Mouse (Mus musculus) hindbrain, postnatal 0 days (tissue): ENCODE data around the gene S100z. TPM values are rescaled to one million over a fixed set of nuclear protein-coding genes. Genes with fewer than 3 reads are reported as not detected.

Source experiments
- ATAC-seq: fragments of 200-750 bp; cut with Nextera tagmentation; 2 replicates; pipeline ENCODE4 v1.8.0; 2017; ENCODE audit warnings: mild to moderate bottlenecking, moderate TSS enrichment, moderate library complexity
- DNase-seq: peaks from one replicate; pipeline ENCODE4 v3.0.0-alpha.2; 2015; ENCODE audit warnings: low spot score
- H3K27ac ChIP-seq: fragments of 300-500 bp; sonication (generic); 2 replicates; pipeline ENCODE4 v1.5.1; 2014; ENCODE audit warnings: mild to moderate bottlenecking
- H3K27me3 ChIP-seq: fragments of 300-500 bp; sonication (generic); 2 replicates; pipeline ENCODE4 v1.6.1; 2014; ENCODE audit warnings: low read length, mixed read lengths; ENCODE audit not compliant: insufficient read depth
- H3K36me3 ChIP-seq: fragments of 300-500 bp; sonication (generic); 2 replicates; pipeline ENCODE4 v1.6.1; 2014; ENCODE audit warnings: low read length, mixed read lengths; ENCODE audit not compliant: insufficient read depth
- H3K4me1 ChIP-seq: fragments of 300-500 bp; sonication (generic); 2 replicates; pipeline ENCODE4 v1.6.1; 2014; ENCODE audit warnings: antibody characterized with exemption, low read length, mixed read lengths; ENCODE audit not compliant: insufficient read depth
- H3K4me2 ChIP-seq: fragments of 300-500 bp; sonication (generic); 2 replicates; pipeline ENCODE4 v1.6.1; 2014; ENCODE audit warnings: low read depth, mild to moderate bottlenecking, low read length, moderate library complexity, mixed read lengths
- H3K4me3 ChIP-seq: fragments of 300-500 bp; sonication (generic); 2 replicates; pipeline ENCODE4 v1.5.1; 2014; ENCODE audit warnings: low read length
- H3K9ac ChIP-seq: fragments of 300-500 bp; sonication (generic); replicated peaks from 2 replicates; pipeline ENCODE4 v1.6.1; 2014; ENCODE audit warnings: mild to moderate bottlenecking, low read length, moderate library complexity, mixed read lengths
- H3K9me3 ChIP-seq: fragments of 300-500 bp; sonication (generic); 2 replicates; pipeline ENCODE4 v1.6.1; 2016; ENCODE audit warnings: low read length, mixed read lengths
- CTCF ChIP-seq: IDR thresholded peaks from 2 replicates; pipeline ENCODE4 v1.5.1; 2016; ENCODE audit warnings: antibody characterized with exemption, control low read depth, low read depth
- WGBS: fragments of 180-500 bp; shearing (Covaris S2); extraction: QIAGEN DNeasy Blood & Tissue Kit; methylation state at CpG from one replicate; pipeline ENCODE4 v1.1.7; 2014; 5-methylcytosine and 5-hydroxymethylcytosine counted together
- polyA plus RNA-seq: library from polyadenylated mRNA; unstranded; fragments of >200 nt; fragmentation: Nextera tagmentation; extraction: Ambion mirVana; gene quantifications from 2 replicates; pipeline ENCODE4 v1.2.1, GENCODE M21; 2015
- total RNA-seq: library from RNA; depleted of rRNA; stranded (reverse); fragments of >200 nt; gene quantifications from 2 replicates; pipeline ENCODE4 v1.2.3, GENCODE M21; 2014; rRNA removed

S100z gene
- total RNA-seq (not detected in 2 replicates), polyA plus RNA-seq (not detected in 2 replicates)

GRCm38 (mm10) chr13:95478671-95479413 lies at the start of gene S100z:
TSS of gene S100z (minus strand) at chr13:95478721.
- Histone ChIP-seq H3K9ac (no peak within 1 kb of the TSS), H3K27me3 (no peaks in the 10 kb centered on the region), H3K9me3 (no peaks in the 10 kb centered on the region), H3K4me3 (no peak within 1 kb of the TSS), H3K4me1 (no peaks in the 10 kb centered on the region), H3K36me3 (no peaks in the 10 kb centered on the region), H3K27ac (no peak within 1 kb of the TSS), H3K4me2 (no peak within 1 kb of the TSS)
- 85% methylated on average over 21 of the region's 21 CpGs for WGBS
- no peak for ATAC-seq
- no peak for TF ChIP-seq CTCF
- no peak for DNase-seq

- peak within 1 kb of the TSS; percentile 38 for H3K4me3 ChIP-seq
- 0 out of 2 replicates have a peak, but pooled peaks cover 4% of the 10 kb centered on the region for H3K4me1 ChIP-seq
- no peak for TF ChIP-seq CTCF
- H3K9me3 ChIP-seq: no peaks in the 10 kb centered on the region
- H3K36me3 ChIP-seq: no peaks in the 10 kb centered on the region
- H3K27me3 ChIP-seq: peaks cover 9% of the 10 kb centered on the region
- DNase-seq (peak; percentile 25), ATAC-seq (peak; percentile 66)
- peak within 1 kb of the TSS; percentile 68 for H3K4me2 ChIP-seq
- no peak within 1 kb of the TSS for H3K27ac ChIP-seq
- no peak within 1 kb of the TSS; the same call in 1 of the 2 replicates for H3K9ac ChIP-seq
- 1% methylated on average over 54 of the region's 54 CpGs for WGBS
These were observed 46.4 kb upstream of the S100z start, which contains the start of gene F2rl1 for GRCm38 (mm10) chr13:95524674-95525491. TSS of gene F2rl1 (minus strand) at chr13:95525227.

- 0 out of 2 replicates have a peak, but pooled peaks cover 4% of the 10 kb centered on the region for H3K4me1 ChIP-seq
- H3K27ac ChIP-seq: no peak overlapping the region
- WGBS: under 1% methylated on average over 13 of the region's 13 CpGs
- ATAC-seq: peak; percentile 58
- peak overlapping the region; percentile 38 for H3K4me3 ChIP-seq
- no peaks in the 10 kb centered on the region for H3K36me3 ChIP-seq
- H3K9me3 ChIP-seq: no peaks in the 10 kb centered on the region
- H3K9ac ChIP-seq: no peak overlapping the region; the same call in 1 of the 2 replicates
- H3K27me3 ChIP-seq: peaks cover 9% of the 10 kb centered on the region
- H3K4me2 ChIP-seq: peak overlapping the region; percentile 68
- no peak for DNase-seq
- no peak for TF ChIP-seq CTCF
These were observed 45.8 kb upstream of the S100z start for GRCm38 (mm10) chr13:95524424-95524673.

- Histone ChIP-seq H3K4me2 (peak overlapping the region; percentile 68), H3K27ac (no peak overlapping the region), H3K4me1 (0 out of 2 replicates have a peak, but pooled peaks cover 4% of the 10 kb centered on the region), H3K36me3 (no peaks in the 10 kb centered on the region), H3K27me3 (peaks cover 9% of the 10 kb centered on the region), H3K9ac (no peak overlapping the region; the same call in 1 of the 2 replicates), H3K4me3 (peak overlapping the region; percentile 38), H3K9me3 (no peaks in the 10 kb centered on the region)
- ATAC-seq: peak; percentile 30; the same call in 1 of the 2 replicates
- WGBS: 6% methylated on average over 29 of the region's 29 CpGs
- DNase-seq: peak; percentile 18
- TF ChIP-seq CTCF: no peak
These were observed 45.3 kb upstream of the S100z start for GRCm38 (mm10) chr13:95523659-95524423.

GRCm38 (mm10) chr13:95522176-95522575 lies 43.7 kb upstream of the S100z start:
- H3K27me3 ChIP-seq: peaks cover 9% of the 10 kb centered on the region
- H3K4me1 ChIP-seq: 0 out of 2 replicates have a peak, but pooled peaks cover 4% of the 10 kb centered on the region
- H3K4me3 ChIP-seq: no peak overlapping the region
- H3K36me3 ChIP-seq: no peaks in the 10 kb centered on the region
- no peak overlapping the region for H3K9ac ChIP-seq
- TF ChIP-seq CTCF: no peak
- no peak overlapping the region for H3K4me2 ChIP-seq
- 90% methylated on average over 10 of the region's 10 CpGs for WGBS
- DNase-seq (no peak), ATAC-seq (no peak)
- H3K9me3 ChIP-seq: no peaks in the 10 kb centered on the region
- no peak overlapping the region for H3K27ac ChIP-seq

GRCm38 (mm10) chr13:95521029-95521428 lies 42.5 kb upstream of the S100z start:
- Histone ChIP-seq H3K4me1 (0 out of 2 replicates have a peak, but pooled peaks cover 4% of the 10 kb centered on the region), H3K9me3 (no peaks in the 10 kb centered on the region), H3K4me3 (no peak overlapping the region), H3K4me2 (no peak overlapping the region), H3K36me3 (no peaks in the 10 kb centered on the region), H3K27ac (no peak overlapping the region), H3K27me3 (peaks cover 9% of the 10 kb centered on the region), H3K9ac (no peak overlapping the region)
- no peak for TF ChIP-seq CTCF
- 87% methylated on average over 6 of the region's 6 CpGs for WGBS
- no peak for ATAC-seq
- DNase-seq: no peak
